Mouse (Mus musculus) urinary bladder, postnatal 0 days (tissue): Measurements from ENCODE around the gene Slc3a2. TPM values are rescaled to one million over a fixed set of nuclear protein-coding genes. Genes with fewer than 3 reads are reported as not detected.

Experiments used
- microRNA-seq: library from miRNA; unstranded; fragments of <30 nt; microRNA quantifications from one replicate; pipeline ENCODE4, GENCODE M21; 2016
- polyA plus RNA-seq: library from polyadenylated mRNA; unstranded; fragments of >200 nt; fragmentation: Nextera tagmentation; extraction: Ambion mirVana; gene quantifications from 2 replicates; pipeline ENCODE4 v1.2.1, GENCODE M21; 2015

The Slc3a2 gene
- 91.8 and 105 TPM in 2 replicates for polyA plus RNA-seq

GRCm38 (mm10) chr19:8722907-8723573, at the start of gene Slc3a2:
Gene Slc3a2, minus strand, starts transcription at chr19:8723369.

GRCm38 (mm10) chr19:8770567-8771270, 47.5 kb upstream of the Slc3a2 start, which contains the start of gene Tmem223:
Gene Tmem223, plus strand, starts transcription at chr19:8770996.

GRCm38 (mm10) chr19:8756635-8757387, 33.6 kb upstream of the Slc3a2 start, which contains the start of gene Nxf1:
Gene Nxf1, plus strand, starts transcription at chr19:8757073.

GRCm38 (mm10) chr19:8741243-8741869, 18.2 kb upstream of the Slc3a2 start, which contains the start of gene Stx5a:
Gene Stx5a, plus strand, starts transcription at chr19:8741413.

GRCm38 (mm10) chr19:8740603-8741002, 17.4 kb upstream of the Slc3a2 start, which contains the start of gene 1700092M07Rik:
Gene 1700092M07Rik, plus strand, starts transcription at chr19:8740718.

GRCm38 (mm10) chr19:8735389-8736159, 12.4 kb upstream of the Slc3a2 start, which contains the start of gene Wdr74:
Gene Wdr74, plus strand, starts transcription at chr19:8735827.

GRCm38 (mm10) chr19:8663360-8663839, 59.8 kb downstream of the Slc3a2 start, which contains the start of gene Chrm1:
Gene Chrm1, plus strand, starts transcription at chr19:8663789.

Small RNAs within 50 kb of the gene (microRNA-seq; reads per million reads assigned to microRNA genes)
- gene Mir6992: not detected

Other genes starting within 250 kb of the Slc3a2 start
- not detected in 2 replicates for gene Slc22a8, start 132.1 kb downstream of the Slc3a2 start, polyA plus RNA-seq
- gene Slc22a6, start 105.3 kb downstream of the Slc3a2 start, polyA plus RNA-seq: not detected in 2 replicates
- gene Chrm1, start 59.6 kb downstream of the Slc3a2 start, polyA plus RNA-seq: 0.02 and 0.11 TPM in 2 replicates
- gene Wdr74, start 12.5 kb upstream of the Slc3a2 start, polyA plus RNA-seq: 53.3 and 53.8 TPM in 2 replicates
- 0.46 and 1.1 TPM in 2 replicates for gene 1700092M07Rik, start 17.3 kb upstream of the Slc3a2 start, polyA plus RNA-seq
- 78.0 and 83.1 TPM in 2 replicates for gene Stx5a, start 18.0 kb upstream of the Slc3a2 start, polyA plus RNA-seq
- gene Nxf1, start 33.7 kb upstream of the Slc3a2 start, polyA plus RNA-seq: 59.7 and 64.4 TPM in 2 replicates
- 119 and 130 TPM in 2 replicates for gene Tmem223, start 47.6 kb upstream of the Slc3a2 start, polyA plus RNA-seq
- gene Tmem179b, start 51.1 kb upstream of the Slc3a2 start, polyA plus RNA-seq: 60.2 and 82.2 TPM in 2 replicates
- 10.3 and 11.8 TPM in 2 replicates for gene Taf6l, start 63.0 kb upstream of the Slc3a2 start, polyA plus RNA-seq
- 86.5 and 92.5 TPM in 2 replicates for gene Polr2g, start 75.2 kb upstream of the Slc3a2 start, polyA plus RNA-seq
- gene Zbtb3, start 79.2 kb upstream of the Slc3a2 start, polyA plus RNA-seq: 2.0 and 2.7 TPM in 2 replicates
- gene Ttc9c, start 96.0 kb upstream of the Slc3a2 start, polyA plus RNA-seq: 22.0 and 26.5 TPM in 2 replicates
- 3.1 and 3.3 TPM in 2 replicates for gene Hnrnpul2, start 96.6 kb upstream of the Slc3a2 start, polyA plus RNA-seq
- gene AC129217.1, start 106.4 kb upstream of the Slc3a2 start, polyA plus RNA-seq: not detected in 2 replicates
- 45.3 and 49.0 TPM in 2 replicates for gene Bscl2, start 114.1 kb upstream of the Slc3a2 start, polyA plus RNA-seq
- gene Gng3, start 115.8 kb upstream of the Slc3a2 start, polyA plus RNA-seq: 0.31 and 0.96 TPM in 2 replicates
- gene Lrrn4cl, start 127.4 kb upstream of the Slc3a2 start, polyA plus RNA-seq: 9.4 and 10.6 TPM in 2 replicates
- 166 and 171 TPM in 2 replicates for gene Ubxn1, start 148.1 kb upstream of the Slc3a2 start, polyA plus RNA-seq
- gene Uqcc3, start 157.6 kb upstream of the Slc3a2 start, polyA plus RNA-seq: 49.7 and 50.5 TPM in 2 replicates
- gene Lbhd1, start 160.4 kb upstream of the Slc3a2 start, polyA plus RNA-seq: 34.0 and 39.1 TPM in 2 replicates
- gene Gm49403, start 160.6 kb upstream of the Slc3a2 start, polyA plus RNA-seq: not detected in 2 replicates
- 43.6 and 48.9 TPM in 2 replicates for gene 1810009A15Rik, start 165.5 kb upstream of the Slc3a2 start, polyA plus RNA-seq
- gene Gm49416, start 165.6 kb upstream of the Slc3a2 start, polyA plus RNA-seq: not detected in 2 replicates
- gene Ints5, start 169.6 kb upstream of the Slc3a2 start, polyA plus RNA-seq: 17.3 and 17.5 TPM in 2 replicates
- gene Ganab, start 174.7 kb upstream of the Slc3a2 start, polyA plus RNA-seq: 33.1 and 33.2 TPM in 2 replicates
- 24.3 and 24.5 TPM in 2 replicates for gene B3gat3, start 197.0 kb upstream of the Slc3a2 start, polyA plus RNA-seq
- gene Rom1, start 206.0 kb upstream of the Slc3a2 start, polyA plus RNA-seq: 3.6 and 4.3 TPM in 2 replicates
- 22.1 and 22.6 TPM in 2 replicates for gene Eml3, start 206.2 kb upstream of the Slc3a2 start, polyA plus RNA-seq
- 63.5 and 67.4 TPM in 2 replicates for gene Mta2, start 218.5 kb upstream of the Slc3a2 start, polyA plus RNA-seq
- 13.0 and 13.9 TPM in 2 replicates for gene Tut1, start 230.5 kb upstream of the Slc3a2 start, polyA plus RNA-seq
- 257 TPM in 2 replicates for gene Eef1g, start 243.7 kb upstream of the Slc3a2 start, polyA plus RNA-seq